Mouse (Mus musculus): Measurements from ENCODE around the gene Gm4969.

- TF ChIP-seq CTCF (IDR thresholded peaks at IDR 0.05; ENCODE audit: borderline replicate concordance, extremely low read depth, insufficient read depth, insufficient read length) = peak; percentile 57
- no peak for TF ChIP-seq POLR2A (IDR thresholded peaks at IDR 0.05; ENCODE audit: borderline replicate concordance, extremely low read depth, insufficient read depth, insufficient read length, poor library complexity, severe bottlenecking)
Measured at GRCm38 (mm10) chr7:19073504-19073903, 44.7 kb downstream of the Gm4969 start.

Data from brain, embryonic 14.5 days (tissue).